Mouse (Mus musculus) heart, embryonic 15.5 days (tissue): ENCODE data around the gene Sh2d3c. TPM values are rescaled to one million over a fixed set of nuclear protein-coding genes. Genes with fewer than 3 reads are reported as not detected.

Experiments used
- ATAC-seq: fragments of 200-750 bp; cut with Nextera tagmentation; replicated peaks from 2 replicates; pipeline ENCODE4 v1.8.0; 2017; ENCODE audit warnings: low read depth, moderate TSS enrichment; ENCODE audit not compliant: insufficient number of reproducible peaks, insufficient read depth, low FRiP score
- H3K27ac ChIP-seq: fragments of 300-500 bp; sonication (generic); 2 replicates; pipeline ENCODE4 v1.5.1; 2015; ENCODE audit warnings: mild to moderate bottlenecking, inconsistent platforms
- H3K27me3 ChIP-seq: fragments of 300-500 bp; sonication (generic); 2 replicates; pipeline ENCODE4 v1.6.1; 2015; ENCODE audit warnings: inconsistent platforms
- H3K36me3 ChIP-seq: fragments of 300-500 bp; sonication (generic); 2 replicates; pipeline ENCODE4 v1.6.1; 2015; ENCODE audit warnings: mild to moderate bottlenecking, inconsistent platforms
- H3K4me1 ChIP-seq: fragments of 300-500 bp; sonication (generic); replicated peaks from 2 replicates; pipeline ENCODE4 v1.6.1; 2015; ENCODE audit warnings: inconsistent platforms
- H3K4me2 ChIP-seq: fragments of 300-500 bp; sonication (generic); 2 replicates; pipeline ENCODE4 v1.6.1; 2015; ENCODE audit warnings: inconsistent platforms, mild to moderate bottlenecking, moderate library complexity
- H3K4me3 ChIP-seq: fragments of 300-500 bp; sonication (generic); 2 replicates; pipeline ENCODE4 v1.5.1; 2015; ENCODE audit warnings: mild to moderate bottlenecking, inconsistent platforms
- H3K9ac ChIP-seq: fragments of 300-500 bp; sonication (generic); 2 replicates; pipeline ENCODE4 v1.6.1; 2015; ENCODE audit warnings: mild to moderate bottlenecking, inconsistent platforms
- H3K9me3 ChIP-seq: fragments of 300-500 bp; sonication (generic); replicated peaks from 2 replicates; pipeline ENCODE4 v1.6.1; 2016; ENCODE audit warnings: inconsistent platforms
- WGBS: fragments of 180-500 bp; shearing (Covaris S2); methylation state at CpG from one replicate; pipeline ENCODE4 v1.1.7; 2015; ENCODE audit warnings: mixed read lengths; 5-methylcytosine and 5-hydroxymethylcytosine counted together
- polyA plus RNA-seq: library from polyadenylated mRNA; unstranded; fragments of >200 nt; fragmentation: Nextera tagmentation; extraction: Ambion mirVana; gene quantifications from 2 replicates; pipeline ENCODE4 v1.2.1, GENCODE M21; 2015

Gene Sh2d3c
- 25.7 and 33.4 TPM in 2 replicates for polyA plus RNA-seq

- WGBS: 29% methylated on average over 8 of the region's 8 CpGs
- Histone ChIP-seq H3K9me3 (no peaks in the 10 kb centered on the region), H3K4me2 (peak within 1 kb of the TSS; percentile 53), H3K36me3 (no peaks in the 10 kb centered on the region), H3K9ac (peak within 1 kb of the TSS; percentile 26), H3K4me1 (peaks cover 15% of the 10 kb centered on the region), H3K27me3 (no peaks in the 10 kb centered on the region), H3K27ac (peak within 1 kb of the TSS; percentile 39), H3K4me3 (peak within 1 kb of the TSS; percentile 34)
- ATAC-seq: no peak; the same call in 1 of the 2 replicates
Measured at GRCm38 (mm10) chr2:32720681-32721229, at the start of gene Sh2d3c. Gene Sh2d3c (plus strand): TSS chr2:32721055.

- Histone ChIP-seq H3K4me3 (no peak overlapping the region), H3K27me3 (no peaks in the 10 kb centered on the region), H3K36me3 (peaks cover 52% of the 10 kb centered on the region), H3K4me2 (no peak overlapping the region), H3K9me3 (no peaks in the 10 kb centered on the region), H3K9ac (no peak overlapping the region), H3K27ac (no peak overlapping the region), H3K4me1 (peaks cover 23% of the 10 kb centered on the region)
- no peak for ATAC-seq
- WGBS: 80% methylated on average over 9 of the region's 9 CpGs
Measured at GRCm38 (mm10) chr2:32671147-32671546, 49.7 kb upstream of the Sh2d3c start.

GRCm38 (mm10) chr2:32671907-32672595 is 48.8 kb upstream of the Sh2d3c start:
- H3K4me1 ChIP-seq: peaks cover 21% of the 10 kb centered on the region
- H3K9me3 ChIP-seq: no peaks in the 10 kb centered on the region
- ATAC-seq: no peak
- no peaks in the 10 kb centered on the region for H3K27me3 ChIP-seq
- no peak overlapping the region for H3K9ac ChIP-seq
- no peak overlapping the region for H3K4me3 ChIP-seq
- H3K4me2 ChIP-seq: no peak overlapping the region
- 65% methylated on average over 9 of the region's 9 CpGs for WGBS
- H3K36me3 ChIP-seq: peaks cover 53% of the 10 kb centered on the region
- H3K27ac ChIP-seq: no peak overlapping the region

- H3K27ac ChIP-seq: no peak overlapping the region
- H3K9ac ChIP-seq: no peak overlapping the region
- no peak overlapping the region for H3K4me3 ChIP-seq
- H3K4me1 ChIP-seq: peaks cover 13% of the 10 kb centered on the region
- peaks cover 61% of the 10 kb centered on the region for H3K36me3 ChIP-seq
- no peaks in the 10 kb centered on the region for H3K27me3 ChIP-seq
- no peak overlapping the region for H3K4me2 ChIP-seq
- ATAC-seq: no peak
- no peaks in the 10 kb centered on the region for H3K9me3 ChIP-seq
- 70% methylated on average over 16 of the region's 16 CpGs for WGBS
Measured at GRCm38 (mm10) chr2:32673176-32673917, 47.5 kb upstream of the Sh2d3c start.

GRCm38 (mm10) chr2:32676821-32677220 is 44.0 kb upstream of the Sh2d3c start:
- Histone ChIP-seq H3K4me3 (no peak overlapping the region), H3K9ac (no peak overlapping the region), H3K4me1 (peaks cover 26% of the 10 kb centered on the region), H3K9me3 (no peaks in the 10 kb centered on the region), H3K27me3 (no peaks in the 10 kb centered on the region), H3K4me2 (no peak overlapping the region), H3K36me3 (peaks cover 58% of the 10 kb centered on the region), H3K27ac (no peak overlapping the region)
- no peak for ATAC-seq
- WGBS: 93% methylated on average over 3 of the region's 3 CpGs

- WGBS: 86% methylated on average over 7 of the region's 7 CpGs
- H3K9me3 ChIP-seq: no peaks in the 10 kb centered on the region
- no peaks in the 10 kb centered on the region for H3K27me3 ChIP-seq
- H3K4me3 ChIP-seq: no peak overlapping the region
- H3K36me3 ChIP-seq: peaks cover 60% of the 10 kb centered on the region
- H3K4me2 ChIP-seq: no peak overlapping the region
- H3K9ac ChIP-seq: no peak overlapping the region
- H3K27ac ChIP-seq: no peak overlapping the region; the same call in 1 of the 2 replicates
- peaks cover 27% of the 10 kb centered on the region for H3K4me1 ChIP-seq
- ATAC-seq: no peak
Measured at GRCm38 (mm10) chr2:32677683-32678082, 43.2 kb upstream of the Sh2d3c start.

- peak overlapping the region; percentile 68 for H3K27ac ChIP-seq
- 23% methylated on average over 7 of the region's 7 CpGs for WGBS
- no peak overlapping the region for H3K9ac ChIP-seq
- no peak overlapping the region for H3K4me3 ChIP-seq
- H3K36me3 ChIP-seq: peaks cover 64% of the 10 kb centered on the region
- peak; percentile 71 for ATAC-seq
- H3K9me3 ChIP-seq: no peaks in the 10 kb centered on the region
- H3K4me1 ChIP-seq: peaks cover 20% of the 10 kb centered on the region
- no peaks in the 10 kb centered on the region for H3K27me3 ChIP-seq
- H3K4me2 ChIP-seq: no peak overlapping the region
Measured at GRCm38 (mm10) chr2:32680051-32680451, 40.8 kb upstream of the Sh2d3c start.

GRCm38 (mm10) chr2:32680961-32681650 is 39.7 kb upstream of the Sh2d3c start:
- H3K36me3 ChIP-seq: peaks cover 64% of the 10 kb centered on the region
- H3K4me3 ChIP-seq: no peak overlapping the region
- 88% methylated on average over 19 of the region's 19 CpGs for WGBS
- H3K27ac ChIP-seq: peak overlapping the region; percentile 33; the same call in 1 of the 2 replicates
- H3K4me1 ChIP-seq: peaks cover 20% of the 10 kb centered on the region
- ATAC-seq: no peak
- H3K9me3 ChIP-seq: no peaks in the 10 kb centered on the region
- no peaks in the 10 kb centered on the region for H3K27me3 ChIP-seq
- no peak overlapping the region for H3K9ac ChIP-seq
- no peak overlapping the region for H3K4me2 ChIP-seq

- no peak overlapping the region for H3K9ac ChIP-seq
- H3K4me3 ChIP-seq: no peak overlapping the region
- H3K27me3 ChIP-seq: no peaks in the 10 kb centered on the region
- peaks cover 20% of the 10 kb centered on the region for H3K4me1 ChIP-seq
- ATAC-seq: no peak
- H3K27ac ChIP-seq: peak overlapping the region; percentile 33; the same call in 1 of the 2 replicates
- 64% methylated on average over 6 of the region's 6 CpGs for WGBS
- no peak overlapping the region for H3K4me2 ChIP-seq
- peaks cover 68% of the 10 kb centered on the region for H3K36me3 ChIP-seq
- H3K9me3 ChIP-seq: no peaks in the 10 kb centered on the region
Measured at GRCm38 (mm10) chr2:32681754-32682153, 39.1 kb upstream of the Sh2d3c start.

GRCm38 (mm10) chr2:32682721-32683417 is 38.0 kb upstream of the Sh2d3c start:
- no peak overlapping the region for H3K4me2 ChIP-seq
- no peaks in the 10 kb centered on the region for H3K9me3 ChIP-seq
- H3K9ac ChIP-seq: no peak overlapping the region
- H3K4me3 ChIP-seq: no peak overlapping the region
- H3K27me3 ChIP-seq: no peaks in the 10 kb centered on the region
- WGBS: 79% methylated on average over 14 of the region's 14 CpGs
- no peak for ATAC-seq
- no peak overlapping the region for H3K27ac ChIP-seq
- peaks cover 73% of the 10 kb centered on the region for H3K36me3 ChIP-seq
- peaks cover 20% of the 10 kb centered on the region for H3K4me1 ChIP-seq
